Comparison of ENCODE assay signal across 8 mouse cellular contexts in the genomic region with DNA sequence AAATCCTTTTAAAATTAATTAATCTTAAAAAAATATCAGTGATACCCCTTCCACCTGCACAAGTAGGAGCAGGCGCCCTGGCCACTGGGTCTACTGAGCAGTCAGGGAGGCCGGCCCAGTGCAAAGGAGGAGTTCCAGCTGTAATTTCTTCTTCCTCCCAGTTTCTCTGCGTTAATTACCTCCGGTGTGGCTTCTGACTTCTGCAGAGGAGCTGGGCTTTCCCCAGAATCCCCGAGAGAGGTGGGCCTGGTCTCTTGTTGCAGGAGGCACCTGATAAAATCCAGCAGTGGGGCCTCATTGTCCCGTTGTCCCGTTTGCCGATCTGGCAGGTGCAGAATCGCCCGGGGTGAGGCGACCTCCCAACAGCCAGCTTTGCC. TPM values are rescaled to one million over a fixed set of nuclear protein-coding genes. Genes with fewer than 3 reads are reported as not detected.
DNase-seq lines count a peak whose midpoint lies in the region; ATAC-seq lines count a peak whose summit lies in the region.
"Had no signal": no experiment of that assay in that cellular context is flagged by ENCODE, and none has a peak within 500 bp of the region (broad histone marks: within the 10 kb centered on the region; RNA-seq: fewer than 3 reads in every experiment).

No protein-coding gene starts in this region.

- 0 out of 2 replicates have a peak, but pooled peaks cover 9% of the 10 kb centered on the region for H3K27me3 ChIP-seq in forebrain, embryonic 15.5 days
- peaks cover 69% of the 10 kb centered on the region for H3K27me3 ChIP-seq in liver, embryonic 12.5 days (replicated peaks)

- H3K9ac ChIP-seq in forebrain, embryonic 15.5 days (replicated peaks), result peak overlapping the region; percentile 35
- H3K9ac ChIP-seq in liver, embryonic 12.5 days, result no peak overlapping the region

- no peaks in the 10 kb centered on the region for H3K9me3 ChIP-seq in forebrain, embryonic 15.5 days
- no peaks in the 10 kb centered on the region for H3K9me3 ChIP-seq in liver, embryonic 12.5 days (replicated peaks)

- peak overlapping the region; percentile 97 for H3K27ac ChIP-seq in forebrain, embryonic 15.5 days (replicated peaks)
- H3K27ac ChIP-seq in liver, embryonic 12.5 days, result no peak overlapping the region

- WGBS in forebrain, embryonic 15.5 days, result 5% methylated on average over 11 of the region's 11 CpGs
- WGBS in liver, embryonic 12.5 days (ENCODE audit: insufficient replicate concordance), result 7% methylated on average over 11 of the region's 11 CpGs

- H3K4me1 ChIP-seq in forebrain, embryonic 15.5 days, result peaks cover 69% of the 10 kb centered on the region
- H3K4me1 ChIP-seq in liver, embryonic 12.5 days, result 0 out of 2 replicates have a peak, but pooled peaks cover 11% of the 10 kb centered on the region

- H3K4me3 ChIP-seq in forebrain, embryonic 15.5 days, result peak overlapping the region; percentile 30
- no peak overlapping the region for H3K4me3 ChIP-seq in liver, embryonic 12.5 days

- no peaks in the 10 kb centered on the region for H3K36me3 ChIP-seq in forebrain, embryonic 15.5 days
- H3K36me3 ChIP-seq in liver, embryonic 12.5 days, result no peaks in the 10 kb centered on the region

- H3K4me2 ChIP-seq in forebrain, embryonic 15.5 days (replicated peaks), result peak overlapping the region; percentile 46
- H3K4me2 ChIP-seq in liver, embryonic 12.5 days, result peak overlapping the region; percentile 31

- peak; percentile 42 to 43 for DNase-seq in spleen, postnatal 36 days (ENCODE audit: low spot score in 2 of 2)
- no peak for DNase-seq in spleen, postnatal 14 days (ENCODE audit: low spot score in 2 of 2)
- DNase-seq in testis, postnatal 14 days (ENCODE audit: low spot score), result no peak
- DNase-seq in right cerebral cortex, adult 18-20 months, result no peak
- DNase-seq in yolk sac, embryonic 10.5 days (ENCODE audit: low spot score), result no peak

- 0 out of 2 replicates have a peak, but pooled peaks have one; percentile 1 for ATAC-seq in forebrain, embryonic 15.5 days (replicated peaks)
- no peak for ATAC-seq in liver, embryonic 12.5 days

RNA-seq across cellular contexts. Expression of a gene that starts 1.9 kb away (rescaled TPM):
- polyA plus RNA-seq in forebrain, embryonic 15.5 days (2015; fragmentation: Nextera tagmentation; extraction: Ambion mirVana), result 0.28 TPM in 1 of 2 replicates, not detected in the other
- polyA plus RNA-seq in liver, embryonic 12.5 days (2016; fragmentation: Nextera tagmentation; extraction: Ambion mirVana), result not detected in 2 replicates
- polyA plus RNA-seq: liver, embryonic 16.5 days had no signal

Comparison
In these comparisons a context has a peak if more than half of its experiments do, and no peak if none do; other contexts are left out.
1. DNase-seq: peak in spleen, postnatal 36 days (2 of 2); none in spleen, postnatal 14 days (0 of 2), testis, postnatal 14 days (single experiment), right cerebral cortex, adult 18-20 months (single experiment) and yolk sac, embryonic 10.5 days (single experiment).